Mouse (Mus musculus) ES-Bruce4 (cell line): Measurements from ENCODE around the gene Supt5.

Source experiments
- CTCF ChIP-seq: IDR thresholded peaks from one replicate; pipeline ENCODE4 v1.8.1; 2011; ENCODE audit warnings: low read depth, low read length
- EP300 ChIP-seq: IDR thresholded peaks from 2 replicates; pipeline ENCODE4 v1.6.1; 2011; ENCODE audit warnings: low read depth, low read length; ENCODE audit not compliant: insufficient read depth
- POLR2A ChIP-seq: IDR thresholded peaks from one replicate; pipeline ENCODE4 v1.8.1; 2011; ENCODE audit warnings: low read length; ENCODE audit not compliant: insufficient read depth

- TF ChIP-seq CTCF (no peak), POLR2A (no peak), EP300 (no peak)
Measured at GRCm38 (mm10) chr7:28381017-28381790, 42.7 kb upstream of the Supt5 start.
